Mouse (Mus musculus) limb, embryonic 14.5 days (tissue): Measurements from ENCODE around the gene Stx3. TPM values are rescaled to one million over a fixed set of nuclear protein-coding genes. Genes with fewer than 3 reads are reported as not detected.

Experiments
- ATAC-seq: fragments of 200-750 bp; cut with Nextera tagmentation; 2 replicates; pipeline ENCODE4 v1.8.0; 2017; ENCODE audit warnings: low read depth, moderate number of reproducible peaks, moderate TSS enrichment; ENCODE audit not compliant: low FRiP score
- DNase-seq: peaks from one replicate; pipeline ENCODE4 v3.0.0-alpha.2; 2015; ENCODE audit warnings: low spot score
- H3K27ac ChIP-seq: fragments of 300-500 bp; sonication (generic); replicated peaks from 2 replicates; pipeline ENCODE4 v1.5.1; 2014; ENCODE audit warnings: low read depth, mild to moderate bottlenecking, low read length, moderate library complexity, mixed read lengths
- H3K27me3 ChIP-seq: fragments of 300-500 bp; sonication (generic); 2 replicates; pipeline ENCODE4 v1.6.1; 2014; ENCODE audit warnings: low read length, mixed read lengths; ENCODE audit not compliant: control insufficient read depth, insufficient read depth
- H3K36me3 ChIP-seq: fragments of 300-500 bp; sonication (generic); 2 replicates; pipeline ENCODE4 v1.6.1; 2014; ENCODE audit warnings: mild to moderate bottlenecking, low read length, moderate library complexity, mixed read lengths; ENCODE audit not compliant: control insufficient read depth, insufficient read depth
- H3K4me1 ChIP-seq: fragments of 300-500 bp; sonication (generic); 2 replicates; pipeline ENCODE4 v1.6.1; 2014; ENCODE audit warnings: antibody characterized with exemption, low read length, mixed read lengths; ENCODE audit not compliant: control insufficient read depth, insufficient read depth
- H3K4me2 ChIP-seq: fragments of 300-500 bp; sonication (generic); replicated peaks from 2 replicates; pipeline ENCODE4 v1.6.1; 2014; ENCODE audit warnings: low read depth, mild to moderate bottlenecking, low read length, moderate library complexity; ENCODE audit not compliant: severe bottlenecking
- H3K4me3 ChIP-seq: fragments of 300-500 bp; sonication (generic); replicated peaks from 2 replicates; pipeline ENCODE4 v1.5.1; 2014; ENCODE audit warnings: low read length
- H3K9ac ChIP-seq: fragments of 300-500 bp; sonication (generic); 2 replicates; pipeline ENCODE4 v1.6.1; 2014; ENCODE audit warnings: mild to moderate bottlenecking, low read depth, low read length, moderate library complexity; ENCODE audit not compliant: severe bottlenecking
- H3K9me3 ChIP-seq: fragments of 300-500 bp; sonication (generic); 2 replicates; pipeline ENCODE4 v1.6.1; 2016; ENCODE audit warnings: low read length; ENCODE audit not compliant: control insufficient read depth
- POLR2A ChIP-seq: fragments of 200-500 bp; IDR thresholded peaks from 2 replicates; pipeline ENCODE4 v1.8.0; 2012; ENCODE audit warnings: inconsistent platforms, mild to moderate bottlenecking, moderate library complexity, borderline replicate concordance; ENCODE audit not compliant: insufficient read depth, insufficient read length; ENCODE audit errors: extremely low read depth
- WGBS: fragments of 180-500 bp; shearing (Covaris S2); extraction: QIAGEN DNeasy Blood & Tissue Kit; methylation state at CpG from one replicate; pipeline ENCODE4 v1.1.7; 2014; 5-methylcytosine and 5-hydroxymethylcytosine counted together
- polyA plus RNA-seq, 2 experiments: library from polyadenylated mRNA; depleted of rRNA in 1 of 2; stranded (reverse) in 1 of 2; unstranded in 1 of 2; fragments of >200 nt; fragmentation: Nextera tagmentation in 1 of 2; extraction: Ambion mirVana in 1 of 2; gene quantifications; 2 replicates each; pipeline versions ENCODE4 v1.2.1 to v1.2.3; 2012 to 2014

The Stx3 gene
- polyA plus RNA-seq, 2 experiments, result 5.2 to 6.7 TPM

- no peak for TF ChIP-seq POLR2A
- Histone ChIP-seq H3K9me3 (no peaks in the 10 kb centered on the region), H3K4me2 (no peak overlapping the region), H3K36me3 (no peaks in the 10 kb centered on the region), H3K27me3 (no peaks in the 10 kb centered on the region), H3K9ac (no peak overlapping the region), H3K4me1 (no peaks in the 10 kb centered on the region), H3K27ac (no peak overlapping the region), H3K4me3 (no peak overlapping the region)
- ATAC-seq (no peak), DNase-seq (no peak)
- WGBS, result 77% methylated on average over 2 of the region's 2 CpGs
Measured at GRCm38 (mm10) chr19:11808452-11808851, 10.8 kb downstream of the Stx3 start.

GRCm38 (mm10) chr19:11807822-11808221 is 11.4 kb downstream of the Stx3 start:
- no peak for DNase-seq
- ATAC-seq, result no peak
- H3K4me3 ChIP-seq, result no peak overlapping the region

GRCm38 (mm10) chr19:11807251-11807650 is 12.0 kb downstream of the Stx3 start:
- Histone ChIP-seq H3K4me1 (no peaks in the 10 kb centered on the region), H3K9ac (no peak overlapping the region), H3K36me3 (no peaks in the 10 kb centered on the region), H3K9me3 (no peaks in the 10 kb centered on the region), H3K27ac (no peak overlapping the region), H3K4me2 (no peak overlapping the region), H3K4me3 (no peak overlapping the region), H3K27me3 (no peaks in the 10 kb centered on the region)
- no peak for TF ChIP-seq POLR2A
- ATAC-seq, result no peak
- no peak for DNase-seq
- WGBS, result 70% methylated on average over 2 of the region's 2 CpGs

More at GRCm38 (mm10) chr19:11807822-11808221, 11.4 kb downstream of the Stx3 start:
- Histone ChIP-seq H3K27ac (no peak overlapping the region), H3K4me2 (no peak overlapping the region), H3K27me3 (no peaks in the 10 kb centered on the region), H3K9me3 (no peaks in the 10 kb centered on the region), H3K9ac (no peak overlapping the region), H3K36me3 (no peaks in the 10 kb centered on the region), H3K4me1 (no peaks in the 10 kb centered on the region)
- 71% methylated on average over 6 of the region's 6 CpGs for WGBS
- no peak for TF ChIP-seq POLR2A

GRCm38 (mm10) chr19:11804423-11804822 is 14.8 kb downstream of the Stx3 start:
- Histone ChIP-seq H3K27me3 (no peaks in the 10 kb centered on the region), H3K27ac (no peak overlapping the region), H3K9ac (no peak overlapping the region), H3K36me3 (no peaks in the 10 kb centered on the region), H3K4me3 (no peak overlapping the region), H3K4me2 (no peak overlapping the region), H3K4me1 (no peaks in the 10 kb centered on the region), H3K9me3 (no peaks in the 10 kb centered on the region)
- no peak for TF ChIP-seq POLR2A
- 61% methylated on average over 1 of the region's 1 CpGs for WGBS
- no peak for DNase-seq
- no peak for ATAC-seq

- 81% methylated on average over 8 of the region's 8 CpGs for WGBS
- no peak for DNase-seq
Measured at GRCm38 (mm10) chr19:11800531-11801315, 18.5 kb downstream of the Stx3 start.

GRCm38 (mm10) chr19:11794447-11794846 is 24.8 kb downstream of the Stx3 start:
- H3K4me1 ChIP-seq, result no peaks in the 10 kb centered on the region
- no peak overlapping the region for H3K4me2 ChIP-seq
- H3K9me3 ChIP-seq, result no peaks in the 10 kb centered on the region
- no peak overlapping the region for H3K9ac ChIP-seq
- ATAC-seq (no peak), DNase-seq (no peak)
- TF ChIP-seq POLR2A, result no peak
- H3K36me3 ChIP-seq, result no peaks in the 10 kb centered on the region
- no peak overlapping the region for H3K27ac ChIP-seq
- WGBS, result 82% methylated on average over 6 of the region's 6 CpGs
- no peaks in the 10 kb centered on the region for H3K27me3 ChIP-seq
- H3K4me3 ChIP-seq, result no peak overlapping the region

More at GRCm38 (mm10) chr19:11800531-11801315, 18.5 kb downstream of the Stx3 start:
- Histone ChIP-seq H3K9me3 (no peaks in the 10 kb centered on the region), H3K36me3 (no peaks in the 10 kb centered on the region), H3K27me3 (no peaks in the 10 kb centered on the region), H3K4me1 (no peaks in the 10 kb centered on the region), H3K4me2 (no peak overlapping the region), H3K27ac (no peak overlapping the region), H3K4me3 (no peak overlapping the region), H3K9ac (no peak overlapping the region)
- TF ChIP-seq POLR2A, result no peak
- no peak for ATAC-seq
